22 mouse cellular contexts compared by ENCODE assay signal in genomic region chrX:105710676-105711241, GRCm38 (mm10). TPM values are rescaled to one million over a fixed set of nuclear protein-coding genes. Genes with fewer than 3 reads are reported as not detected.
DNase-seq lines count a peak whose midpoint lies in the region; ATAC-seq lines count a peak whose summit lies in the region.
"Had no signal": no experiment of that assay in that cellular context is flagged by ENCODE, and none has a peak within 500 bp of the region (broad histone marks: within the 10 kb centered on the region; RNA-seq: fewer than 3 reads in every experiment).

No protein-coding gene starts in this region.

- DNase-seq in 416B (ENCODE audit: low read depth) (peak; percentile 5), NIH3T3 (ENCODE audit: low read depth) (peak; percentile 1)
- DNase-seq in CD4-positive helper T cell, adult 2 months (ENCODE audit: low read depth, low spot score) = peak; percentile 27
- DNase-seq in liver, embryonic 11.5 days (ENCODE audit: low spot score) = no peak
- DNase-seq in right cerebral cortex, adult 2 months (ENCODE audit: low spot score in 2 of 2) = no peak
- DNase-seq in forebrain, embryonic 11.5 days (ENCODE audit: low spot score) = no peak
- DNase-seq in thymus, postnatal 0 days (ENCODE audit: low spot score) = no peak
- DNase-seq: adrenal gland, postnatal 25 days; B cell, adult 2 months; cerebellum, adult 2 months; cerebellum, postnatal 14 days; heart, adult 18-20 months; heart, postnatal 14 days; kidney, adult 11 months had no signal

- H3K9me3 ChIP-seq in liver, embryonic 11.5 days (ENCODE audit: control insufficient read depth, low read length) = no peaks in the 10 kb centered on the region
- H3K9me3 ChIP-seq in forebrain, embryonic 11.5 days (ENCODE audit: control insufficient read depth, low read length) = no peaks in the 10 kb centered on the region
- H3K9me3 ChIP-seq: embryonic facial prominence, embryonic 13.5 days; G1E; heart, embryonic 15.5 days; hindbrain, embryonic 10.5 days had no signal

- H3K9ac ChIP-seq in liver, embryonic 11.5 days (ENCODE audit: low read depth, low read length) = no peak overlapping the region
- H3K9ac ChIP-seq in forebrain, embryonic 11.5 days (ENCODE audit: low read length) = no peak overlapping the region
- H3K9ac ChIP-seq: embryonic facial prominence, embryonic 13.5 days; heart, embryonic 15.5 days; hindbrain, embryonic 14.5 days had no signal

- no peak overlapping the region for H3K27ac ChIP-seq in liver, embryonic 11.5 days (ENCODE audit: low read depth, low read length)
- no peak overlapping the region for H3K27ac ChIP-seq in forebrain, embryonic 11.5 days (ENCODE audit: low read depth, low read length)
- H3K27ac ChIP-seq: embryonic facial prominence, embryonic 13.5 days; heart, embryonic 15.5 days; hindbrain, embryonic 10.5 days; hindbrain, embryonic 14.5 days had no signal

- ATAC-seq in inflammation-experienced regulatory T-cells, adult 6 months = peak; percentile 54
- ATAC-seq in liver, embryonic 11.5 days (replicated peaks; ENCODE audit: low FRiP score) = no peak
- ATAC-seq in forebrain, embryonic 11.5 days (replicated peaks; ENCODE audit: low FRiP score) = no peak
- ATAC-seq: forebrain, embryonic 14.5 days had no signal

- H3K4me2 ChIP-seq in liver, embryonic 11.5 days = no peak overlapping the region
- no peak overlapping the region for H3K4me2 ChIP-seq in forebrain, embryonic 11.5 days (ENCODE audit: low read depth, low read length, severe bottlenecking)
- H3K4me2 ChIP-seq: embryonic facial prominence, embryonic 13.5 days; heart, embryonic 11.5 days; heart, embryonic 15.5 days; hindbrain, embryonic 14.5 days had no signal

- WGBS in liver, embryonic 11.5 days = 64% methylated on average over 5 of the region's 5 CpGs
- 65% methylated on average over 5 of the region's 5 CpGs for WGBS in forebrain, embryonic 11.5 days

- no peaks in the 10 kb centered on the region for H3K36me3 ChIP-seq in liver, embryonic 11.5 days (ENCODE audit: control insufficient read depth, insufficient read depth, low read length)
- no peaks in the 10 kb centered on the region for H3K36me3 ChIP-seq in forebrain, embryonic 11.5 days (ENCODE audit: control insufficient read depth, insufficient read depth, low read length)
- H3K36me3 ChIP-seq: embryonic facial prominence, embryonic 13.5 days; G1E; heart, embryonic 15.5 days; hindbrain, embryonic 10.5 days had no signal

- peaks cover 3% of the 10 kb centered on the region for H3K27me3 ChIP-seq in liver, embryonic 11.5 days (replicated peaks; ENCODE audit: control insufficient read depth, insufficient read depth, low read length)
- H3K27me3 ChIP-seq in forebrain, embryonic 11.5 days (ENCODE audit: control insufficient read depth, insufficient read depth, low read length) = no peaks in the 10 kb centered on the region; the same call in 1 of the 2 replicates
- H3K27me3 ChIP-seq: heart, embryonic 15.5 days had no signal

- no peaks in the 10 kb centered on the region for H3K4me1 ChIP-seq in liver, embryonic 11.5 days (replicated peaks; ENCODE audit: control insufficient read depth, insufficient read depth, low read length)
- H3K4me1 ChIP-seq in forebrain, embryonic 11.5 days (replicated peaks; ENCODE audit: control insufficient read depth, insufficient read depth, low read length) = no peaks in the 10 kb centered on the region
- H3K4me1 ChIP-seq: embryonic facial prominence, embryonic 13.5 days; heart, embryonic 15.5 days; hindbrain, embryonic 10.5 days had no signal

- H3K4me3 ChIP-seq in liver, embryonic 11.5 days (ENCODE audit: low read depth, low read length) = no peak overlapping the region
- H3K4me3 ChIP-seq in forebrain, embryonic 11.5 days (ENCODE audit: low read depth, low read length) = no peak overlapping the region
- H3K4me3 ChIP-seq: embryonic facial prominence, embryonic 13.5 days; heart, embryonic 15.5 days; hindbrain, embryonic 10.5 days had no signal

RNA-seq across cellular contexts. Expression of gene Fgf16, which starts 53.3 kb away (rescaled TPM):
- polyA plus RNA-seq in inflammation-experienced regulatory T-cells, adult 6 months (2017; shearing (Covaris generic)) = 1 to 10 TPM in 1 of 3 experiments, under 1 TPM in 1, not detected in 1; 0.34 to 1.2 TPM
- polyA plus RNA-seq in liver, embryonic 11.5 days (2014; fragmentation: Nextera tagmentation; extraction: Ambion mirVana) = not detected in 2 replicates
- polyA plus RNA-seq in forebrain, embryonic 11.5 days (2014; fragmentation: Nextera tagmentation; extraction: Ambion mirVana) = 0.11 TPM in 1 of 2 replicates, not detected in the other
- polyA plus RNA-seq in thymus, postnatal 0 days (2015; fragmentation: Nextera tagmentation; extraction: Ambion mirVana) = 0.43 and 0.49 TPM in 2 replicates
- polyA plus RNA-seq: forebrain, embryonic 14.5 days; G1E; heart, embryonic 11.5 days; hindbrain, embryonic 10.5 days; hindbrain, embryonic 14.5 days had no signal

Comparison
In these comparisons a context has a peak if more than half of its experiments do, and no peak if none do; other contexts are left out.
1. DNase-seq: peak in 416B (single experiment), CD4-positive helper T cell, adult 2 months (single experiment) and NIH3T3 (single experiment); none in liver, embryonic 11.5 days (single experiment), right cerebral cortex, adult 2 months (0 of 2), forebrain, embryonic 11.5 days (single experiment) and thymus, postnatal 0 days (single experiment).